Mouse (Mus musculus) lung, embryonic 16.5 days (tissue): ENCODE results near the gene Vgf. TPM values are rescaled to one million over a fixed set of nuclear protein-coding genes. Genes with fewer than 3 reads are reported as not detected.

Experiments
- ATAC-seq: fragments of 200-750 bp; cut with Nextera tagmentation; 2 replicates; pipeline ENCODE4 v1.8.0; 2017; ENCODE audit warnings: low read depth, mild to moderate bottlenecking, moderate library complexity
- H3K27ac ChIP-seq: fragments of 300-500 bp; sonication (generic); 2 replicates; pipeline ENCODE4 v1.5.1; 2014; ENCODE audit warnings: mild to moderate bottlenecking, control low read depth, low read length
- H3K27me3 ChIP-seq: fragments of 300-500 bp; sonication (generic); 2 replicates; pipeline ENCODE4 v1.6.1; 2014; ENCODE audit warnings: low read depth, low read length, mixed read lengths; ENCODE audit not compliant: control insufficient read depth, insufficient read depth
- H3K36me3 ChIP-seq: fragments of 300-500 bp; sonication (generic); 2 replicates; pipeline ENCODE4 v1.6.1; 2014; ENCODE audit warnings: low read length; ENCODE audit not compliant: control insufficient read depth, insufficient read depth
- H3K4me1 ChIP-seq: fragments of 300-500 bp; sonication (generic); replicated peaks from 2 replicates; pipeline ENCODE4 v1.6.1; 2014; ENCODE audit warnings: low read length, mixed read lengths; ENCODE audit not compliant: control insufficient read depth, insufficient read depth
- H3K4me2 ChIP-seq: fragments of 300-500 bp; sonication (generic); 2 replicates; pipeline ENCODE4 v1.6.1; 2014; ENCODE audit warnings: low read depth, low read length, control low read depth
- H3K4me3 ChIP-seq: fragments of 300-500 bp; sonication (generic); 2 replicates; pipeline ENCODE4 v1.5.1; 2014; ENCODE audit warnings: mild to moderate bottlenecking, low read length, control low read depth
- H3K9ac ChIP-seq: fragments of 300-500 bp; sonication (generic); 2 replicates; pipeline ENCODE4 v1.6.1; 2014; ENCODE audit warnings: low read length, control low read depth
- H3K9me3 ChIP-seq: fragments of 300-500 bp; sonication (generic); 2 replicates; pipeline ENCODE4 v1.6.1; 2016; ENCODE audit warnings: low read length; ENCODE audit not compliant: control insufficient read depth
- WGBS: fragments of 180-500 bp; shearing (Covaris S2); extraction: QIAGEN DNeasy Blood & Tissue Kit; methylation state at CpG from one replicate; pipeline ENCODE4 v1.1.7; 2014; 5-methylcytosine and 5-hydroxymethylcytosine counted together
- polyA plus RNA-seq: library from polyadenylated mRNA; unstranded; fragments of >200 nt; fragmentation: Nextera tagmentation; extraction: Ambion mirVana; gene quantifications from 2 replicates; pipeline ENCODE4 v1.2.1, GENCODE M21; 2015

Vgf gene
- polyA plus RNA-seq, 1 experiment from 2014 or later: 0.13 TPM

DNA sequence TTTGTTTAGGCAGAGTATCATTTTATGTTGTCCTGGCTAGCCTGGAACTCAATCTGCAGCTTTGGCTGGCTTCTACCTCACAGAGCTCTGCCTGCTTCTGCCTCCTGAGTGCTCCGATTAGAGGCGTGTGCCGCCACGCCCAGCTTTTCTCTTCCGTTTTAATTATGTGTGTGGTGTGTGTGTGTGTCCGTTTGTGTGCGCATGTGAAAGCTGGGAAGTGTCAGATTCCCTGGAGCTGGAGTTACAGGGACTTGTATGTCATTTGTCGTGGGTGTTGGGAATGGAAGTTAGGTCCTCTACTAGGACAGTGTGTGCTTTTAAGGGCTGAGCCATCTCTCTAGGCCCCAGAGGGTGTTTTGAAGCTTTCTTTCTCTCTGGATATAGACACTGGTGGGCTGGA lies 46.9 kb downstream of the Vgf start:
- Histone ChIP-seq H3K4me1 (peaks cover 56% of the 10 kb centered on the region), H3K9me3 (no peaks in the 10 kb centered on the region), H3K27ac (peak overlapping the region; percentile 94), H3K4me2 (no peak overlapping the region), H3K9ac (no peak overlapping the region), H3K36me3 (no peaks in the 10 kb centered on the region), H3K4me3 (no peak overlapping the region), H3K27me3 (no peaks in the 10 kb centered on the region)
- 92% methylated on average over 8 of the region's 8 CpGs for WGBS
- no peak for ATAC-seq

DNA sequence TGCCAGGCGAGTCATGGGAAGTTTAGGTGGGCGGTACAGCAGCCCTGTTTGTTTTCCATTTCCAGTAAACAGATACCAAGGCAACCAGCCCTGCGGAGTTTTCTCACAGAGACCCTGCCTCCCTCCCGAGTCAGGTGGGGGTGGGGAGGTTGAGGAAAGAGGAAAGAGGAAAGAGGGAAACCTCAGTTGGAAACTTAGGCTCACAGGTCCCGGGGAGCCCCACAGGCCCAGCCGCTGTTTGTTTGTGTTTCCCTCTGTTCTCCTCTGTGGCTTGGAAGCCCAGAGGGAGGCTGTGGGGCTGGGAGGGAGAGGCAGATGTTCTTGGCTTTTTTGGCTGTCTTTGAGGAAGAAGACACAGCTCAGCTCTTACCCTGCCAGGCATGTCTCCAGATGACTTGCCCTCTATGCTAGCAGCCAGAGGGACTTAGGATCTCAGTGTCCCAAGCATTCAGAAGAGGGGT lies 48.0 kb downstream of the Vgf start:
- no peaks in the 10 kb centered on the region for H3K36me3 ChIP-seq
- no peak overlapping the region for H3K4me3 ChIP-seq
- no peak for ATAC-seq
- peak overlapping the region; percentile 63 for H3K27ac ChIP-seq
- no peaks in the 10 kb centered on the region for H3K9me3 ChIP-seq
- no peaks in the 10 kb centered on the region for H3K27me3 ChIP-seq
- H3K9ac ChIP-seq: 0 out of 2 replicates have a peak overlapping the region, but pooled peaks have one; percentile 9
- H3K4me1 ChIP-seq: peaks cover 67% of the 10 kb centered on the region
- no peak overlapping the region for H3K4me2 ChIP-seq
- 13% methylated on average over 6 of the region's 6 CpGs for WGBS

DNA sequence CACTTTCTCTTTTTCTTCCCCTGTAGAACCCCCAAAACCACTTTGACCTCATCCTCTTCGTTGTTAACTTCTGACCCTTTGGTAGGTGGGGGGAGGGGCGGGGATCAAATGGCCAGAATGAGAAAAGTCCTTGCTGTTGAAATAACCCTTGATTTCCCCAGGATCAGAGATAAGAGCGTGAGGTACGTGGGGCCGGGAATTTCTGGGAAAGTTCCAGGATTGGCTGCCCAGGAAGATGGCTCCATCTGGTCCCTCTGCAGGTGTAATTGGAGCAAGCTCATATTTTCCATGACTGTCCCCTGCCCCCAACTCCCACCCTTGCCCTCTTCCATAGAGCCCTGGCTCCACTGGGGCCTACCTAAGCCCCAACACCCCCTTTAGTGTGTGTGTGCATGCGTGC lies 49.5 kb downstream of the Vgf start:
- Histone ChIP-seq H3K4me1 (peaks cover 76% of the 10 kb centered on the region), H3K9me3 (no peaks in the 10 kb centered on the region), H3K4me2 (no peak overlapping the region), H3K4me3 (no peak overlapping the region), H3K9ac (no peak overlapping the region), H3K27me3 (no peaks in the 10 kb centered on the region), H3K27ac (peak overlapping the region; percentile 87), H3K36me3 (no peaks in the 10 kb centered on the region)
- WGBS: 42% methylated on average over 6 of the region's 6 CpGs
- no peak for ATAC-seq

DNA sequence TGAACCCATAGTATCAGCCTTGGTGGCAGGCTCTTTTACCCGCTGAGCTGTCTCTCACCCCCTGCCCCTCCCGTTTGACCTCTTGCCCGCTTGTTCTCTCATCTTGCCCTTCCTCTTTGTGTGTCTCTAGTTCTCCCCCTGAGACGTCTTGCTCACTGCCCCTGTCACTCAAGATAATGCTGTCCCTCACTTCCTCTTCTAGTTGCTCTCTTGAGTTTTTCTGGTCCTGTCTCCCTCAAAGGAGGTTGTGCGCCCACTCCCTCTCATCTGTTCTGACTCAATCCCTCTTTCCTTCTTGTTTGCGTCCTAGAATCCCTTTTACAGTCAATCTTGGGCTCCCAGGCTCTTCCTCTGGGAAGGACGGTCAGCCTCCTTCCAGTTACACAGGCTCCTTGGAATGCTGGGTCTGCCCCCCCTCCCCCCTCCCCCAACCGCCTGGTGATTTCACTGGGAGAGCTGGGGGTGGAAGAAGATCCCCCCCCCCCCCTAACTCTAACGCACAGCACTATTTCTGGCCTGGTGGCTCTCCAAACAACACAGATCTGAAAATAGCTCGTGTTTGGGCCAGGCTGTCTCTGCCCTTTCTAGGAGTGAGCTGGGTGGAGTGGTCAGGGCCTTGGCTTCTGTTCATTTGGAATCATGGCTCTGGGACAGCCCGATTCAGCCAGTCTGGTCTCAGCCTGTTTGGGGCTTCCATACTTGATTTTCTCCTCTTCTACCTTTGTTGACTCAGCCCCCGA lies 50.2 kb downstream of the Vgf start:
- WGBS: 20% methylated on average over 12 of the region's 12 CpGs
- Histone ChIP-seq H3K27me3 (no peaks in the 10 kb centered on the region), H3K4me2 (no peak overlapping the region), H3K4me3 (no peak overlapping the region), H3K27ac (peak overlapping the region; percentile 87), H3K9ac (peak overlapping the region; percentile 25; the same call in 1 of the 2 replicates), H3K36me3 (no peaks in the 10 kb centered on the region), H3K4me1 (peaks cover 78% of the 10 kb centered on the region), H3K9me3 (no peaks in the 10 kb centered on the region)
- peak; percentile 44 for ATAC-seq

DNA sequence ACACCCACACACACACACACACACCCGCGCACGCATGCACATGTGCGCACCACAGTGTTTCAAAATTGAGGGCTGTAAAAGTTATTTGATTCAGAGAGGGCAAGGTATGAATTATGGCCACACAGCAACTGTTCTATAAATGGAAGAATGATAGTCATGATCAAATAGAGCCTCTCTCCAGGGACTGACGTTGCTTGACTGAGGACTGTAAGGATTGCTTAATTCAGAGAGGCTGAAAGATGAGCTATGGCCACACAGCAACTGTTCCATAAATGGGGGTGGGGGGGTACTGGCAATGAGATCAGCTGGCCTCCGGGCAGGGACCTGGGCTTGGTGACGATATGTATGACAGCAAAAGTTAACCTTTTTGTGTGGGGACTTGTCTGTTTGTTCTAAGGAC lies 51.0 kb downstream of the Vgf start:
- H3K9me3 ChIP-seq: no peaks in the 10 kb centered on the region
- peak overlapping the region; percentile 87 for H3K27ac ChIP-seq
- H3K4me3 ChIP-seq: no peak overlapping the region
- H3K9ac ChIP-seq: no peak overlapping the region
- no peak overlapping the region for H3K4me2 ChIP-seq
- no peaks in the 10 kb centered on the region for H3K36me3 ChIP-seq
- no peaks in the 10 kb centered on the region for H3K27me3 ChIP-seq
- peaks cover 72% of the 10 kb centered on the region for H3K4me1 ChIP-seq
- 71% methylated on average over 7 of the region's 7 CpGs for WGBS
- no peak for ATAC-seq

DNA sequence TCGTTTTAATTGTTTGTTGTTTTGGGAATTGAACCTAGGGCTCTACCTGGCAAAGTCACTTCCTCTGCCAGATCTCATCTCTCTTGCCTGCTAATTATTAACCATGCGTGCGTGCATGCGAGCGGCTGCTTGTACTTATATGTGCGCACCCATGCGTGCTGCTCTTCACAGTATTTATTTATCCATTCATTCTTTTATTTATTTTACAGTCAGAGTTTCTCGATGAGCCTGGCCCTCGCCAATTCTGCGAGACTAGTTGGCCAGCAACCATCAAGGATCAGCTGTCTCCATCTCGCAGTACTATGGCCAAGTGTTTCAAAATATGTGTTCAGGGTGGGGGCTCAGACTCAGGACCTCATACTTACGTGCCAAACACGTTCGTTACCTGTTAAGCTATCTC lies 51.8 kb downstream of the Vgf start:
- peak overlapping the region; percentile 87 for H3K27ac ChIP-seq

DNA sequence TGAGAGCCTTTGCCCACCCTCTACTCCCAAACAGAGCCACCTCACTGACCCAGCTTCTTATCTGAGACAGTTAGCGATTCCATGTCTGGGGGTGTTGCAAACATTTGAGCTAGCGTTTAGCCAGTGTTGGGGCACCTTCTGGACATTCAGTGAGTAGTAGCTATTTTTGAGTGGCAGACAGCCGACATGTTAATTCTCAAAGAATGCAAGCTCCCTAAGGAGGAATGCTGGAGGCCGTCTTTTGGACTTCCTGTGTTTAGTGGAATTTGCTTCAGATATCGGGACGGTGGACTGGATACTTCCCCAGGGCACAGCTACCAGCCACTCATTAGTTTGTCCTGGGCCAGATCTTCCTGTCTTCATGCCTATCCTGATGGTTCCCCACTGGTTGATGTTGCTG lies 52.4 kb downstream of the Vgf start:
- H3K4me2 ChIP-seq: no peak overlapping the region
- H3K9me3 ChIP-seq: no peaks in the 10 kb centered on the region
- 7% methylated on average over 6 of the region's 6 CpGs for WGBS
- H3K27me3 ChIP-seq: no peaks in the 10 kb centered on the region
- ATAC-seq: no peak
- no peaks in the 10 kb centered on the region for H3K36me3 ChIP-seq
- peak overlapping the region; percentile 87 for H3K27ac ChIP-seq
- H3K4me1 ChIP-seq: peaks cover 60% of the 10 kb centered on the region
- H3K9ac ChIP-seq: no peak overlapping the region
- H3K4me3 ChIP-seq: no peak overlapping the region

More for the DNA sequence above, 51.8 kb downstream of the Vgf start:
- Histone ChIP-seq H3K4me1 (peaks cover 63% of the 10 kb centered on the region), H3K27me3 (no peaks in the 10 kb centered on the region), H3K36me3 (no peaks in the 10 kb centered on the region), H3K4me3 (no peak overlapping the region), H3K9ac (no peak overlapping the region), H3K9me3 (no peaks in the 10 kb centered on the region), H3K4me2 (no peak overlapping the region; the same call in 1 of the 2 replicates)
- 21% methylated on average over 14 of the region's 14 CpGs for WGBS
- peak; percentile 50 for ATAC-seq

DNA sequence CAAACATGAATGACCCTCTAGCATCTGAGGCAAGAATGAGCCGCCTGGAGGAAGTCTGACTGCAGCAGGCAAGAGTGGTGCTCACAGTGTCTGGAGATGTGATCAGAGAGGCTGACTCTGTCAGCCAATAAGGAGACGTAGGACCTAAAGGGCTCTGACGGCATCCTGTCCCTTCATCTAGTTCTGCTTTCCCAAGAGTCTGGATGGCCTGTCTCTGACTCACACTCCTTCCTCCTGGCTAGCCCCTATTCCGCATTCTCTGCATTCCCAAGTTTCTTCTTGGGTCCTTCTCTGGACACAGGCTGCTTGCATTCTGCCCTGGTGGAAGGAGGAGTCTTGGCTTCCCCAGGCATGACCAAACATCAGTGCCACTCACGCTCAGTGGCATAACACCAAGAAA lies 53.7 kb downstream of the Vgf start:
- Histone ChIP-seq H3K36me3 (no peaks in the 10 kb centered on the region), H3K9me3 (no peaks in the 10 kb centered on the region), H3K4me2 (no peak overlapping the region), H3K27me3 (no peaks in the 10 kb centered on the region), H3K4me3 (no peak overlapping the region), H3K4me1 (peaks cover 50% of the 10 kb centered on the region), H3K9ac (no peak overlapping the region), H3K27ac (peak overlapping the region; percentile 87)
- 15% methylated on average over 5 of the region's 5 CpGs for WGBS
- ATAC-seq: peak; percentile 66
